Mouse (Mus musculus) kidney, postnatal 36 days (tissue): ENCODE data around the gene Arhgap42.
A peak's percentile ranks its signal among the peaks of the same experiment; 100 is the strongest.

Source experiments
- DNase-seq, 2 experiments: peaks; one replicate each; pipeline ENCODE4 v3.0.0; 2021 to 2022; ENCODE audit warnings: mixed read lengths in 2 of 2

Arhgap42 gene

GRCm38 (mm10) chr9:9208205-9208604 lies 30.7 kb downstream of the Arhgap42 start:
- no peak for DNase-seq

GRCm38 (mm10) chr9:9207251-9207650 lies 31.6 kb downstream of the Arhgap42 start:
- no peak for DNase-seq

GRCm38 (mm10) chr9:9200827-9201388 lies 38.0 kb downstream of the Arhgap42 start:
- no peak for DNase-seq

GRCm38 (mm10) chr9:9199170-9199841 lies 39.6 kb downstream of the Arhgap42 start:
- DNase-seq, result peak in 1 of 2 experiments; percentile 31

- DNase-seq, result no peak
These were observed 40.3 kb downstream of the Arhgap42 start for GRCm38 (mm10) chr9:9198645-9199044.

- DNase-seq, result peak; percentile 35 to 44
These were observed 42.9 kb downstream of the Arhgap42 start for GRCm38 (mm10) chr9:9196046-9196445.

- no peak for DNase-seq
These were observed 44.4 kb downstream of the Arhgap42 start for GRCm38 (mm10) chr9:9194496-9194895.

- no peak for DNase-seq
These were observed 46.2 kb downstream of the Arhgap42 start for GRCm38 (mm10) chr9:9192716-9193115.

GRCm38 (mm10) chr9:9190835-9191234 lies 48.1 kb downstream of the Arhgap42 start:
- DNase-seq, result peak; percentile 23 to 34

- DNase-seq, result no peak
These were observed 50.7 kb downstream of the Arhgap42 start for GRCm38 (mm10) chr9:9188167-9188566.

GRCm38 (mm10) chr9:9177745-9178144 lies 61.2 kb downstream of the Arhgap42 start:
- DNase-seq, result no peak

- no peak for DNase-seq
These were observed 64.0 kb downstream of the Arhgap42 start for GRCm38 (mm10) chr9:9174924-9175323.

GRCm38 (mm10) chr9:9174206-9174605 lies 64.7 kb downstream of the Arhgap42 start:
- no peak for DNase-seq

- no peak for DNase-seq
These were observed 65.8 kb downstream of the Arhgap42 start for GRCm38 (mm10) chr9:9173091-9173490.

- DNase-seq, result no peak
These were observed 67.6 kb downstream of the Arhgap42 start for GRCm38 (mm10) chr9:9171146-9171816.

GRCm38 (mm10) chr9:9165641-9166063 lies 73.2 kb downstream of the Arhgap42 start:
- peak; percentile 32 to 38 for DNase-seq

- DNase-seq, result no peak
These were observed 78.2 kb downstream of the Arhgap42 start for GRCm38 (mm10) chr9:9160736-9161135.

- DNase-seq, result no peak
These were observed 80.7 kb downstream of the Arhgap42 start for GRCm38 (mm10) chr9:9158241-9158640.

- DNase-seq, result no peak
These were observed 81.5 kb downstream of the Arhgap42 start for GRCm38 (mm10) chr9:9157425-9157824.

GRCm38 (mm10) chr9:9154636-9155035 lies 84.3 kb downstream of the Arhgap42 start:
- peak in 1 of 2 experiments; percentile 37 for DNase-seq

- peak; percentile 56 to 83 for DNase-seq
These were observed 94.4 kb downstream of the Arhgap42 start for GRCm38 (mm10) chr9:9144301-9145121.

GRCm38 (mm10) chr9:9143102-9143501 lies 95.8 kb downstream of the Arhgap42 start:
- no peak for DNase-seq

GRCm38 (mm10) chr9:9142561-9142960 lies 96.3 kb downstream of the Arhgap42 start:
- DNase-seq, result no peak
